Mouse (Mus musculus) stomach, postnatal 0 days (tissue): ENCODE results near the gene Slc6a11.

Source experiments
- CTCF ChIP-seq: IDR thresholded peaks from 2 replicates; pipeline ENCODE4 v1.5.1; 2016; ENCODE audit warnings: antibody characterized with exemption, low read depth, mild to moderate bottlenecking, moderate library complexity
- EP300 ChIP-seq: optimal IDR thresholded peaks from 2 replicates; pipeline ENCODE3; 2016; ENCODE audit warnings: antibody characterized with exemption

DNA sequence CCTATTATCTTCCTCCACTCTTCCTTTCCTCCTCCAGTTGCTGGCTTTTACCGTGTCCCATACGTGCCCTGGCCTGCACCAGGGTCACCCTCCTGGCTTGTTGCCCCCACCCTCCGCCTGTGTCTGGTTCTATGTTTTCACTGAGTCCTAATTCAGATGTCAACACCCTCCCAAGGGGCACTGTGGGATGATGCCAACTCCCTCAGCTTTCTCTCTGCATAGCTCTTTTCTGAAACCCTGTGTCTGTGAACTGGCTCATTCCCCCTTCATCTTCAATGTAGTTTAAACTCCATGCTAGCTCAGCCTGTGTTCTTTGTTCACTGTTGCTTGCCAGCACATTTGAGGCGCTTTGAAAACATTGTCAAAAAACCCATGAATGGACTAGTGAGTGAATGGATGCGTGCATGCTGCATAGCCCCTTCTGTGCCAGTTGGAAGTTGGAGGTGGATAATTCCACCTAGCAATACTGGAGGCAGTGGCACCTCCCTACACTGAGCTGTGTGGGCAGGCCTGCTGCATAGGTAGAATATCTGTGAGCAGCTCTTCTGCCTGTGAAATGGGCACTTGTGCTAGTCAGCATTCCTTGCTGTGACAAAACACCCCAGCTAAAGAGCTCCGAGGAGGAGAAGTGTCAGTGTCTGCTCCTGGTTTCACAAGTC, 13.5 kb downstream of the Slc6a11 start:
- TF ChIP-seq CTCF (no peak), EP300 (no peak)
